Comparison of ENCODE assay signal across 14 mouse cellular contexts in genomic region chr4:101423571-101423970, GRCm38 (mm10).
"Had no signal": no experiment of that assay in that cellular context is flagged by ENCODE, and none has a peak within 500 bp of the region (broad histone marks: within the 10 kb centered on the region; RNA-seq: fewer than 3 reads in every experiment).

No protein-coding gene starts in this region.

- DNase-seq: kidney, adult 11 months; lung, adult 18-20 months; lung, postnatal 4 days; retina, postnatal 1 day; right cerebral cortex, postnatal 4 days; spleen, adult 18-20 months; thymus, adult 2 months; thymus, postnatal 25 days had no signal

- H3K4me2 ChIP-seq: limb, embryonic 13.5 days; midbrain, embryonic 11.5 days; midbrain, embryonic 15.5 days; neural tube, embryonic 12.5 days had no signal

- H3K9me3 ChIP-seq: limb, embryonic 13.5 days; midbrain, embryonic 15.5 days; neural tube, embryonic 12.5 days had no signal

- H3K4me3 ChIP-seq: limb, embryonic 13.5 days; midbrain, embryonic 15.5 days; neural tube, embryonic 12.5 days had no signal

- H3K27ac ChIP-seq: kidney, postnatal 0 days; limb, embryonic 13.5 days; liver, embryonic 14.5 days; midbrain, embryonic 15.5 days; neural tube, embryonic 12.5 days had no signal

- H3K36me3 ChIP-seq: limb, embryonic 13.5 days; midbrain, embryonic 15.5 days; neural tube, embryonic 12.5 days had no signal

- ATAC-seq: midbrain, embryonic 15.5 days had no signal

- H3K9ac ChIP-seq: limb, embryonic 13.5 days; liver, embryonic 14.5 days; midbrain, embryonic 15.5 days; neural tube, embryonic 12.5 days had no signal
